Mouse (Mus musculus) C2C12 (cell line): ENCODE measurements around the gene Cep41.

Experiments
- CTCF ChIP-seq: IDR thresholded peaks from one replicate; pipeline ENCODE4 v1.5.1; 2011; ENCODE audit not compliant: control insufficient read depth, insufficient read depth, insufficient read length
- MYOD1 ChIP-seq: IDR thresholded peaks from one replicate; pipeline ENCODE4 v1.6.1; 2011; ENCODE audit warnings: low read depth; ENCODE audit not compliant: control insufficient read depth, insufficient read length
- USF1 ChIP-seq: IDR thresholded peaks from one replicate; pipeline ENCODE4 v1.6.1; 2011; ENCODE audit warnings: low read depth, mild to moderate bottlenecking, control low read depth, moderate library complexity

DNA sequence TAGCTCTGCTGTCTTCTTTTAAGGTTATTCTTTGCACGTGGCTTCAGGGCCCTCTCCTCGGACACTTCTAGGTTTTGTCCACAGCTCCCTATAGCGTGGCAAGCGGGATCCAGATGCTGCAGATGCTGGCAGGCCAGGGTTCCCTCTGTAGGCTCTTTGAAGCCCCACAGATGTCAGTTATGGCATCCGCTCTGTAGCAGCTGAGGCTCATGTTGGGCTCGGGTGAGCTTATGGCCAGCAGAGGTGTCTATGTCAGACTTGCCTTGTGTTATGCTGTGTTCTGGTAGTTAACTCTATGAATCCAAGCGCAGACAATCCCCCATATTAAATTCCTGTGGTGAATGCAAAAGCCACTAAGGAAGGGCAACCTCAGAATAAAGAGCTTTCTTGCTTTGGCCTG, 13.1 kb downstream of the Cep41 start:
- no peak for TF ChIP-seq CTCF
- no peak for TF ChIP-seq USF1
- no peak for TF ChIP-seq MYOD1
